Comparison of ENCODE assay signal across 9 mouse cellular contexts in the genomic region with DNA sequence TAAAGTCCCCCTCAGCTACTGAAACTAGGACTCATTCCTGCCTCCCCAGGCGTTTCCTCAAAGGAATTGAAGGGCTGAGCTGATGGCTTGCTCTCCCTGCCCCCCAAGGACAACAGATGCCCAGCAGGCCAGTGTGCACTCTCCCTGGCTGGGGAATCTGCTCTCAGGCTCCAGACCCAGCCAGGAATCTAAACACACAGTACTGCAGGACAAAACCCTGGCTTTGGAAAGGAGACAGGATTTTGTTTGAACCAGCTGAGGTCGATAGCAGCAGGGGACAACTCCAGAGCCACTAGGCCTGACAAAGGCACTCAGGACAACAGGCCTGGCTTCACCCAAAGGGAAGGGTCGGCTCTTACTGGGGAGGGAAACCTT. TPM values are rescaled to one million over a fixed set of nuclear protein-coding genes. Genes with fewer than 3 reads are reported as not detected.
DNase-seq lines count a peak whose midpoint lies in the region; ATAC-seq and TF ChIP-seq lines count a peak whose summit lies in the region.
"Had no signal": no experiment of that assay in that cellular context is flagged by ENCODE, and none has a peak within 500 bp of the region (broad histone marks: within the 10 kb centered on the region; RNA-seq: fewer than 3 reads in every experiment).

No protein-coding gene starts in this region.

- H3K27ac ChIP-seq in left cerebral cortex, adult 2 months = peak overlapping the region; percentile 100
- peak overlapping the region; percentile 100 for H3K27ac ChIP-seq in forebrain, embryonic 13.5 days

- ATAC-seq in forebrain, embryonic 13.5 days = no peak

- H3K4me3 ChIP-seq in left cerebral cortex, adult 2 months = no peak overlapping the region
- no peak overlapping the region for H3K4me3 ChIP-seq in forebrain, embryonic 13.5 days
- H3K4me3 ChIP-seq: myocyte had no signal

- H3K9ac ChIP-seq in forebrain, embryonic 13.5 days = peak overlapping the region; percentile 73

- no peaks in the 10 kb centered on the region for H3K36me3 ChIP-seq in forebrain, embryonic 13.5 days (ENCODE audit: poor library complexity, severe bottlenecking)

- H3K9me3 ChIP-seq in forebrain, embryonic 13.5 days (replicated peaks) = no peaks in the 10 kb centered on the region

- no peak for DNase-seq in left cerebral cortex, adult 2 months (ENCODE audit: extremely low spot score in 1 of 2, low spot score in 2 of 2)
- DNase-seq in left cerebral cortex, postnatal 25 days (ENCODE audit: low spot score in 2 of 2) = no peak
- peak; percentile 74 for DNase-seq in brain, embryonic 14.5 days (ENCODE audit: low read depth)
- DNase-seq in kidney, adult 11 months = peak; percentile 61
- DNase-seq in lung, postnatal 14 days = peak; percentile 32
- DNase-seq in frontal cortex, postnatal 25 days (ENCODE audit: low spot score in 2 of 2) = no peak
- DNase-seq in layer of hippocampus, postnatal 25 days (ENCODE audit: extremely low spot score in 1 of 2, low spot score in 1 of 2) = no peak

- H3K4me2 ChIP-seq in forebrain, embryonic 13.5 days = peak overlapping the region; percentile 2; the same call in 1 of the 2 replicates

- peaks cover 79% of the 10 kb centered on the region for H3K4me1 ChIP-seq in forebrain, embryonic 13.5 days

- intact Hi-C loops in left cerebral cortex, adult 2 months (cut with DNase I) = no loop called here
- intact Hi-C loops in left cerebral cortex, postnatal 25 days (cut with DNase I) = no loop called here

- H3K27me3 ChIP-seq in forebrain, embryonic 13.5 days = no peaks in the 10 kb centered on the region

- no peak for TF ChIP-seq POLR2A in brain, embryonic 14.5 days (IDR thresholded peaks at IDR 0.05; ENCODE audit: borderline replicate concordance, extremely low read depth, insufficient read depth, insufficient read length, poor library complexity, severe bottlenecking)

- no peak; the same call in 1 of the 2 replicates for TF ChIP-seq CTCF in left cerebral cortex, adult 2 months (IDR thresholded peaks at IDR 0.05)
- no peak for TF ChIP-seq CTCF in brain, embryonic 14.5 days (IDR thresholded peaks at IDR 0.05; ENCODE audit: borderline replicate concordance, extremely low read depth, insufficient read depth, insufficient read length)

- WGBS in forebrain, embryonic 13.5 days = 3% methylated on average over 3 of the region's 3 CpGs

RNA-seq across cellular contexts. Expression of a gene that starts 12.3 kb away (rescaled TPM):
- 100 to 1,000 TPM; 182 to 188 TPM for total RNA-seq in left cerebral cortex, adult 2 months (2021)
- total RNA-seq in left cerebral cortex, postnatal 25 days (2021) = 100 to 1,000 TPM; 160 to 162 TPM
- 49.7 and 75.8 TPM in 2 replicates for polyA plus RNA-seq in brain, embryonic 14.5 days (2012; rRNA removed)
- 73.3 and 85.4 TPM in 2 replicates for polyA plus RNA-seq in forebrain, embryonic 13.5 days (2015; fragmentation: Nextera tagmentation; extraction: Ambion mirVana)
- total RNA-seq in layer of hippocampus, postnatal 25 days (2021) = 100 to 1,000 TPM; 140 to 173 TPM

Comparison
In these comparisons a context has a peak if more than half of its experiments do, and no peak if none do; other contexts are left out.
1. DNase-seq: peak in brain, embryonic 14.5 days (single experiment), kidney, adult 11 months (single experiment) and lung, postnatal 14 days (single experiment); none in left cerebral cortex, adult 2 months (0 of 2), left cerebral cortex, postnatal 25 days (0 of 2), frontal cortex, postnatal 25 days (0 of 2) and layer of hippocampus, postnatal 25 days (0 of 2).